Mouse (Mus musculus): ENCODE measurements around the gene Pcbp1.

DNA sequence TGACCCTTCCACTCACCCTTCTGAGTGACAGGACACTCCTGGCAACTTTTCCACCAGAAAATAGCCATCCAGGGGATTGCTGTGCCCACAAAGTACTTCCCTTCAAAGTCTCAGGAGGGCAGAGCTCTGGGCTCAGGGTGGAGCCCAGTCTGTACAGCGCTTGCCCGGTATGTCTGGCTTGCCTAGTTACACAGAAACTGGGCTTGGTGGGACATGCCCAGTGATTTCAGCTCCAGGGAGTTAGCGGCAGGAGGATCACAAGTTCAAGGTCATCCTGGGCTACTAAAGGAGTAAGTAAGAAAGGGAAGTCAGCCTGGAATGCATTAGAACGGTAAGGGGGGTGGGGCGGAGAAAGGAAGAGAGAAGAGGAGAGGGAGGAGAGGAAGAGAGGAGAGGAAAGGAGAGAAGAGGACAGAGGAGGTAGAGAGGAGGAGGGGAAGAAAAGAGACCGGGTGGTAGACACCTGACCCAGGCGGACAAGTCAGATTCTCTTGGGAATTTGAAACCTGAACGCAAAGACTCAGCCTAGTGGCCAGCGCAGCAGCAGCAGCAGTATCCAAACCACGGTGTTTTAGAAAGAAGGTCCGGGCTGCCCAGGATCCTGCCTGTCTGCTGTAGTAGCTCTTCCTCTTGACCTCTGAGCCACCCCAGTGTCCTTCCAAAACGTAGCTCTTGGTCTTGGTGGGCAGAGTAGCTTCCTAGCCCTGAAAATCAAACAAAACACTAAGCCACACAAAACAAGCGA lies 28.9 kb downstream of the Pcbp1 start:
- no peak for TF ChIP-seq CTCF (IDR thresholded peaks at IDR 0.05; ENCODE audit: control insufficient read depth, insufficient read depth, insufficient read length)
- no peak for TF ChIP-seq USF1 (IDR thresholded peaks at IDR 0.05; ENCODE audit: low read depth)
- no peak for TF ChIP-seq MAX (IDR thresholded peaks at IDR 0.05)
